Mouse (Mus musculus) heart, embryonic 12.5 days (tissue): ENCODE measurements at regions not wholly inside any gene's neighbourhood (a gene's known extent, or its start where the extent isn't known, plus 50 kb on each side); places are given as distances from the start of the nearest gene placed in this dataset.

Experiments
- ATAC-seq: fragments of 200-750 bp; cut with Nextera tagmentation; 2 replicates; pipeline ENCODE4 v1.8.0; 2017; ENCODE audit warnings: moderate TSS enrichment, moderate library complexity; ENCODE audit not compliant: insufficient number of reproducible peaks, low FRiP score
- H3K27ac ChIP-seq: fragments of 300-500 bp; sonication (generic); 2 replicates; pipeline ENCODE4 v1.5.1; 2016; ENCODE audit warnings: mild to moderate bottlenecking, moderate library complexity; ENCODE audit not compliant: poor library complexity, severe bottlenecking
- H3K27me3 ChIP-seq: fragments of 300-500 bp; sonication (generic); replicated peaks from 2 replicates; pipeline ENCODE4 v1.6.1; 2016; ENCODE audit warnings: mild to moderate bottlenecking, moderate library complexity
- H3K36me3 ChIP-seq: fragments of 300-500 bp; sonication (generic); 2 replicates; pipeline ENCODE4 v1.6.1; 2016; ENCODE audit warnings: mild to moderate bottlenecking, moderate library complexity
- H3K4me1 ChIP-seq: fragments of 300-500 bp; sonication (generic); replicated peaks from 2 replicates; pipeline ENCODE4 v1.6.1; 2016; ENCODE audit warnings: mild to moderate bottlenecking
- H3K4me2 ChIP-seq: fragments of 300-500 bp; sonication (generic); 2 replicates; pipeline ENCODE4 v1.6.1; 2016; ENCODE audit warnings: mild to moderate bottlenecking, moderate library complexity
- H3K4me3 ChIP-seq: fragments of 300-500 bp; sonication (generic); 2 replicates; pipeline ENCODE4 v1.5.1; 2016; ENCODE audit warnings: mild to moderate bottlenecking
- H3K9ac ChIP-seq: fragments of 300-500 bp; sonication (generic); 2 replicates; pipeline ENCODE4 v1.6.1; 2016; ENCODE audit warnings: mild to moderate bottlenecking, moderate library complexity
- H3K9me3 ChIP-seq: fragments of 300-500 bp; sonication (generic); replicated peaks from 2 replicates; pipeline ENCODE4 v1.6.1; 2016; ENCODE audit warnings: mild to moderate bottlenecking, moderate library complexity
- WGBS: fragments of 180-500 bp; shearing (Covaris S2); methylation state at CpG from one replicate; pipeline ENCODE4 v1.1.7; 2016; 5-methylcytosine and 5-hydroxymethylcytosine counted together

GRCm38 (mm10) chr6:17226483-17226882, 54.5 kb upstream of the Cav2 start:
- Histone ChIP-seq H3K27ac (no peak overlapping the region), H3K9ac (no peak overlapping the region), H3K27me3 (no peaks in the 10 kb centered on the region), H3K4me1 (no peaks in the 10 kb centered on the region), H3K4me3 (no peak overlapping the region), H3K36me3 (no peaks in the 10 kb centered on the region), H3K9me3 (0 out of 2 replicates have a peak, but pooled peaks cover 10% of the 10 kb centered on the region), H3K4me2 (no peak overlapping the region)
- no peak for ATAC-seq
- 70% methylated on average over 6 of the region's 6 CpGs for WGBS
